Mouse (Mus musculus) intestine, postnatal 0 days (tissue): ENCODE results near the gene Dusp5. TPM values are rescaled to one million over a fixed set of nuclear protein-coding genes. Genes with fewer than 3 reads are reported as not detected.

Experiments used
- ATAC-seq: fragments of 200-750 bp; cut with Nextera tagmentation; 2 replicates; pipeline ENCODE4 v1.8.0; 2017; ENCODE audit warnings: mild to moderate bottlenecking, moderate TSS enrichment, moderate library complexity
- H3K27ac ChIP-seq: fragments of 300-500 bp; sonication (generic); 2 replicates; pipeline ENCODE4 v1.5.1; 2014; ENCODE audit warnings: mild to moderate bottlenecking, low read depth, low read length, moderate library complexity
- H3K27me3 ChIP-seq: fragments of 300-500 bp; sonication (generic); replicated peaks from 2 replicates; pipeline ENCODE4 v1.6.1; 2014; ENCODE audit warnings: low read length, mixed read lengths; ENCODE audit not compliant: control insufficient read depth, insufficient read depth
- H3K36me3 ChIP-seq: fragments of 300-500 bp; sonication (generic); 2 replicates; pipeline ENCODE4 v1.6.1; 2014; ENCODE audit warnings: mild to moderate bottlenecking, moderate library complexity; ENCODE audit not compliant: control insufficient read depth, insufficient read depth
- H3K4me1 ChIP-seq: fragments of 300-500 bp; sonication (generic); replicated peaks from 2 replicates; pipeline ENCODE4 v1.6.1; 2014; ENCODE audit warnings: antibody characterized with exemption, low read length, mixed read lengths; ENCODE audit not compliant: control insufficient read depth, insufficient read depth
- H3K4me2 ChIP-seq: fragments of 300-500 bp; sonication (generic); replicated peaks from 2 replicates; pipeline ENCODE4 v1.6.1; 2014; ENCODE audit warnings: low read depth, mild to moderate bottlenecking, moderate library complexity
- H3K4me3 ChIP-seq: fragments of 300-500 bp; sonication (generic); 2 replicates; pipeline ENCODE4 v1.5.1; 2014; ENCODE audit warnings: low read depth, low read length
- H3K9ac ChIP-seq: fragments of 300-500 bp; sonication (generic); 2 replicates; pipeline ENCODE4 v1.6.1; 2014; ENCODE audit warnings: mild to moderate bottlenecking, low read depth, low read length
- H3K9me3 ChIP-seq: fragments of 300-500 bp; sonication (generic); 2 replicates; pipeline ENCODE4 v1.6.1; 2016; ENCODE audit warnings: mixed run types; ENCODE audit not compliant: control insufficient read depth
- CTCF ChIP-seq: sonication (generic); IDR thresholded peaks from 2 replicates; pipeline ENCODE4 v1.5.1; 2016; ENCODE audit warnings: low read depth, mild to moderate bottlenecking, control low read depth, antibody characterized with exemption, moderate library complexity
- WGBS: fragments of 180-500 bp; shearing (Covaris S2); extraction: QIAGEN DNeasy Blood & Tissue Kit; methylation state at CpG from one replicate; pipeline ENCODE4 v1.1.7; 2014; 5-methylcytosine and 5-hydroxymethylcytosine counted together
- polyA plus RNA-seq: library from polyadenylated mRNA; unstranded; fragments of >200 nt; fragmentation: Nextera tagmentation; extraction: Ambion mirVana; gene quantifications from 2 replicates; pipeline ENCODE4 v1.2.1, GENCODE M21; 2015

Gene Dusp5
- polyA plus RNA-seq: 12.4 and 14.6 TPM in 2 replicates

GRCm38 (mm10) chr19:53528752-53529454, at the start of gene Dusp5:
Gene Dusp5, plus strand, starts transcription at chr19:53529109.
- Histone ChIP-seq H3K4me3 (peak within 1 kb of the TSS; percentile 70), H3K36me3 (no peaks in the 10 kb centered on the region), H3K27me3 (no peaks in the 10 kb centered on the region), H3K9me3 (no peaks in the 10 kb centered on the region), H3K9ac (peak within 1 kb of the TSS; percentile 80), H3K4me1 (peaks cover 5% of the 10 kb centered on the region; the same call in 1 of the 2 replicates), H3K27ac (peak within 1 kb of the TSS; percentile 95), H3K4me2 (peak within 1 kb of the TSS; percentile 87)
- under 1% methylated on average over 83 of the region's 84 CpGs for WGBS
- TF ChIP-seq CTCF: peak; percentile 60
- peak; percentile 92 for ATAC-seq

- H3K4me1 ChIP-seq: 0 out of 2 replicates have a peak, but pooled peaks cover 5% of the 10 kb centered on the region
- no peak overlapping the region for H3K9ac ChIP-seq
- H3K27me3 ChIP-seq: no peaks in the 10 kb centered on the region
- 82% methylated on average over 8 of the region's 8 CpGs for WGBS
- no peak overlapping the region for H3K27ac ChIP-seq
- no peak overlapping the region for H3K4me3 ChIP-seq
- H3K36me3 ChIP-seq: no peaks in the 10 kb centered on the region
- no peaks in the 10 kb centered on the region for H3K9me3 ChIP-seq
- ATAC-seq: no peak
- TF ChIP-seq CTCF: no peak
- no peak overlapping the region for H3K4me2 ChIP-seq
Observed at GRCm38 (mm10) chr19:53479590-53479989, 49.3 kb upstream of the Dusp5 start.

- H3K36me3 ChIP-seq: no peaks in the 10 kb centered on the region
- 0 out of 2 replicates have a peak, but pooled peaks cover 5% of the 10 kb centered on the region for H3K4me1 ChIP-seq
- no peak for ATAC-seq
- TF ChIP-seq CTCF: no peak
- H3K27ac ChIP-seq: no peak overlapping the region
- H3K9me3 ChIP-seq: no peaks in the 10 kb centered on the region
- H3K27me3 ChIP-seq: no peaks in the 10 kb centered on the region
- no peak overlapping the region for H3K9ac ChIP-seq
- no peak overlapping the region for H3K4me2 ChIP-seq
- 74% methylated on average over 6 of the region's 6 CpGs for WGBS
- no peak overlapping the region for H3K4me3 ChIP-seq
Observed at GRCm38 (mm10) chr19:53482093-53482492, 46.8 kb upstream of the Dusp5 start.

GRCm38 (mm10) chr19:53482527-53482926, 46.4 kb upstream of the Dusp5 start:
- TF ChIP-seq CTCF: no peak
- H3K9ac ChIP-seq: no peak overlapping the region
- ATAC-seq: no peak
- 0 out of 2 replicates have a peak, but pooled peaks cover 5% of the 10 kb centered on the region for H3K4me1 ChIP-seq
- H3K9me3 ChIP-seq: no peaks in the 10 kb centered on the region
- no peaks in the 10 kb centered on the region for H3K36me3 ChIP-seq
- H3K4me3 ChIP-seq: no peak overlapping the region
- 81% methylated on average over 5 of the region's 5 CpGs for WGBS
- no peak overlapping the region for H3K4me2 ChIP-seq
- no peaks in the 10 kb centered on the region for H3K27me3 ChIP-seq
- H3K27ac ChIP-seq: no peak overlapping the region

GRCm38 (mm10) chr19:53483984-53484383, 44.9 kb upstream of the Dusp5 start:
- H3K36me3 ChIP-seq: no peaks in the 10 kb centered on the region
- no peaks in the 10 kb centered on the region for H3K9me3 ChIP-seq
- H3K4me2 ChIP-seq: no peak overlapping the region
- no peak overlapping the region for H3K9ac ChIP-seq
- H3K27me3 ChIP-seq: no peaks in the 10 kb centered on the region
- no peak for TF ChIP-seq CTCF
- H3K27ac ChIP-seq: no peak overlapping the region
- H3K4me3 ChIP-seq: no peak overlapping the region
- H3K4me1 ChIP-seq: 0 out of 2 replicates have a peak, but pooled peaks cover 5% of the 10 kb centered on the region
- peak; percentile 49 for ATAC-seq
- WGBS: 82% methylated on average over 8 of the region's 8 CpGs

- H3K9ac ChIP-seq: no peak overlapping the region
- no peak overlapping the region for H3K27ac ChIP-seq
Observed at GRCm38 (mm10) chr19:53484918-53485317, 44.0 kb upstream of the Dusp5 start.

More at GRCm38 (mm10) chr19:53484918-53485317, 44.0 kb upstream of the Dusp5 start:
- 48% methylated on average over 3 of the region's 3 CpGs for WGBS
- H3K4me1 ChIP-seq: 0 out of 2 replicates have a peak, but pooled peaks cover 5% of the 10 kb centered on the region
- no peaks in the 10 kb centered on the region for H3K9me3 ChIP-seq
- H3K27me3 ChIP-seq: no peaks in the 10 kb centered on the region
- peak; percentile 39; the same call in 1 of the 2 replicates for ATAC-seq
- H3K4me2 ChIP-seq: no peak overlapping the region
- TF ChIP-seq CTCF: no peak
- H3K36me3 ChIP-seq: no peaks in the 10 kb centered on the region
- no peak overlapping the region for H3K4me3 ChIP-seq
